Mouse (Mus musculus) heart, postnatal 0 days (tissue): ENCODE measurements at regions not wholly inside any gene's neighbourhood (a gene's known extent, or its start where the extent isn't known, plus 50 kb on each side); places are given as distances from the start of the nearest gene placed in this dataset.

Experiments used
- ATAC-seq: fragments of 200-750 bp; cut with Nextera tagmentation; 2 replicates; pipeline ENCODE4 v1.8.0; 2017; ENCODE audit warnings: low read depth, moderate number of reproducible peaks, moderate library complexity; ENCODE audit not compliant: insufficient read depth
- DNase-seq: peaks from one replicate; pipeline ENCODE4 v3.0.0-alpha.2; 2016; ENCODE audit warnings: low spot score
- H3K27ac ChIP-seq: fragments of 300-500 bp; sonication (generic); 2 replicates; pipeline ENCODE4 v1.5.1; 2014; ENCODE audit warnings: low read depth, mild to moderate bottlenecking
- H3K27me3 ChIP-seq: fragments of 300-500 bp; sonication (generic); 2 replicates; pipeline ENCODE4 v1.6.1; 2014; ENCODE audit warnings: low read length, mixed read lengths; ENCODE audit not compliant: control insufficient read depth, insufficient read depth
- H3K36me3 ChIP-seq: fragments of 300-500 bp; sonication (generic); replicated peaks from 2 replicates; pipeline ENCODE4 v1.6.1; 2014; ENCODE audit warnings: low read length, mixed read lengths; ENCODE audit not compliant: control insufficient read depth, insufficient read depth
- H3K4me1 ChIP-seq: fragments of 300-500 bp; sonication (generic); 2 replicates; pipeline ENCODE4 v1.6.1; 2014; ENCODE audit warnings: antibody characterized with exemption; ENCODE audit not compliant: control insufficient read depth, insufficient read depth
- H3K4me2 ChIP-seq: fragments of 300-500 bp; sonication (generic); 2 replicates; pipeline ENCODE4 v1.6.1; 2014; ENCODE audit warnings: low read depth, mild to moderate bottlenecking, low read length, moderate library complexity
- H3K4me3 ChIP-seq: fragments of 300-500 bp; sonication (generic); 2 replicates; pipeline ENCODE4 v1.5.1; 2014; ENCODE audit warnings: low read depth, low read length
- H3K9ac ChIP-seq: fragments of 300-500 bp; sonication (generic); replicated peaks from 2 replicates; pipeline ENCODE4 v1.6.1; 2014; ENCODE audit warnings: low read depth, low read length, mixed read lengths
- H3K9me3 ChIP-seq: fragments of 300-500 bp; sonication (generic); replicated peaks from 2 replicates; pipeline ENCODE4 v1.6.1; 2016; ENCODE audit warnings: low read length; ENCODE audit not compliant: control insufficient read depth
- CTCF ChIP-seq: IDR thresholded peaks from 2 replicates; pipeline ENCODE4 v1.5.1; 2016; ENCODE audit warnings: antibody characterized with exemption, control low read depth, low read depth
- EP300 ChIP-seq: IDR thresholded peaks from 2 replicates; pipeline ENCODE4 v1.6.1; 2016; ENCODE audit warnings: antibody characterized with exemption, low read depth
- WGBS: fragments of 180-500 bp; shearing (Covaris S2); extraction: QIAGEN DNeasy Blood & Tissue Kit; methylation state at CpG from one replicate; pipeline ENCODE4 v1.1.7; 2014; 5-methylcytosine and 5-hydroxymethylcytosine counted together

DNA sequence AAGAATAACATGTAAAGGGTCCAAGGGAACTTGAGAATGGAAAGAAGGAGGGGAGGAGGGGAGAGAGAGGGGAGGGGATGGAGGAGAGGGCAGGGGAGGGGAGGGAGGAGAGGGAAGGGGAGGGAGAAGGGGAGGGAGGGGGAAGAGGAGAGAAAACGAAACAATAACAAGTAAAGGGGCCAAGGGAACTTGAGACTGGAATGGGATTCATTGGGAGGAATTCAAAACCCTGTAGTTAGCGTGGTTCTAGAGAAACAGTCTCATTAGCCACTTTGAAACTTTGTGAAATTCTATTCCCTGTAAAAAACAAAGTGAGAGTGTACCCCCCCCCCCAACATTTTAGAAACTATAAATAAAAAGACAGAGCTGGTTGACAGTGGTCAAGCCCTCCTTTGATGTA lies 342.6 kb upstream of the Clint1 start:
- Histone ChIP-seq H3K27ac (no peak overlapping the region), H3K9me3 (no peaks in the 10 kb centered on the region), H3K4me2 (no peak overlapping the region), H3K4me3 (no peak overlapping the region), H3K9ac (no peak overlapping the region), H3K36me3 (no peaks in the 10 kb centered on the region), H3K4me1 (no peaks in the 10 kb centered on the region), H3K27me3 (no peaks in the 10 kb centered on the region)
- WGBS: 50% methylated on average over 2 of the region's 2 CpGs
- TF ChIP-seq EP300: no peak
- no peak for TF ChIP-seq CTCF
- ATAC-seq (no peak), DNase-seq (no peak)

DNA sequence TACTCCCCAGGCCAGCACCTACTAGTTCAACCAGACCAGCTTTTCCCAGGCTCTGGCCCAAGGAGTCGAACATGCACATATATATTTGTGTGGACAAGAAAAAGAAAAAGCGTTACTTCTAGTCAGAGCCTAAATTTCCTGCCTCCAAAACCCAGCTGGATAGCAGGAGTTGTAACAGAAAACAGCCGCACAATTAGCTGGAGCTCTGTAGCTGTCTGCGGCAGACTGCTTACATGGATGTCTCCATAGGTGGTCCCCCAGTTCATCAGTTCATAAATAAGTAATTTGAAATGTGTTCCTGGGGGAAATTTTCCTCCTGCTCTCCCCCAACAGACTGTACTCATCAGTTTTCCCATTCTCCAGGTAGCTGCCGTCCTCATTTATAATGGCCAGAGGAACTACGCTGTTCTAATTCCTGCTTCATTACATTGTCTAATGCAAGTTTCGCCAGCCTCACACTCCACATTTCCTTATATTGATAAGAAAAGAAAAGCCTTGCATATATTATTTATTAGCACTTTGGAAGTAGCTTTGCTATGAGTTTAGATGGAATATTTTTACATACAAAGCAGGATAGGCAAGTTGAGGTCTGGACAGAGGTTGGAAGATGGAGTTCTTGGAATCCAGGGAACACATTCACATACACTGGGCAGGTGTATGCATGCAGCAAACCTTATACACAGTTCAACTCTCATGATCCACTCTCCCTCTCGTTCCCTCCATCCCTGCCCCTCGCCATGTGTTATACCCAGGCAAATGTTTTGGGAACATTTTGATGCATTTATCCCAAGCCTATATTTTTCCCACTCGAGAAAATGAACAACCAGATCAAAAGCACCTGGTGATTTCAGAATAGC lies 337.2 kb upstream of the Clint1 start:
- Histone ChIP-seq H3K36me3 (no peaks in the 10 kb centered on the region), H3K9ac (no peak overlapping the region), H3K4me1 (no peaks in the 10 kb centered on the region), H3K27ac (no peak overlapping the region), H3K27me3 (no peaks in the 10 kb centered on the region), H3K9me3 (no peaks in the 10 kb centered on the region), H3K4me3 (no peak overlapping the region), H3K4me2 (no peak overlapping the region)
- WGBS: 73% methylated on average over 10 of the region's 10 CpGs
- no peak for DNase-seq
- no peak for ATAC-seq
- TF ChIP-seq EP300: no peak
- TF ChIP-seq CTCF: no peak

DNA sequence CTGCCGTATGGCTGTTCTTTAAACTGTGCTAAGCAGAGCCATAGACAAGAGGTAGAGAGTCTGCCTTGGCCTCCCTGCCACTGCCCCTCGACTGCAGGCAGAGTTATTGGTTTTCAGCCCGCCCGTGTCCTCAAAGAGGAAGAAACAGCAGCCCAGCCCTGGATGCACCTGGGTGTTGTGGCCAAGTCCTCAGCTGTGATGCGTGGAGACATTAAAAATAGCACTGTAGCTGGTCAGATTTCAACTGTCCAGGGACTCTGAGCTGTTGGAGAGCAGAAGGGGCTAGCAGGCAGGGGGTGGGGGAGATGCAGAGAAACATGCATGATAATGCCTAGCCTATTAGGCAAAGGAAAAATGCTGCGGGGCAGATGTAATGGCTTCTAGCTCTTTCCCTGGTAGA lies 327.1 kb upstream of the Clint1 start:
- no peak for ATAC-seq
- Histone ChIP-seq H3K27ac (no peak overlapping the region), H3K9ac (no peak overlapping the region), H3K36me3 (no peaks in the 10 kb centered on the region), H3K9me3 (no peaks in the 10 kb centered on the region), H3K27me3 (no peaks in the 10 kb centered on the region), H3K4me3 (no peak overlapping the region), H3K4me1 (no peaks in the 10 kb centered on the region), H3K4me2 (no peak overlapping the region)
- no peak for TF ChIP-seq EP300
- TF ChIP-seq CTCF: no peak
- no peak for DNase-seq
- WGBS: 53% methylated on average over 6 of the region's 6 CpGs

DNA sequence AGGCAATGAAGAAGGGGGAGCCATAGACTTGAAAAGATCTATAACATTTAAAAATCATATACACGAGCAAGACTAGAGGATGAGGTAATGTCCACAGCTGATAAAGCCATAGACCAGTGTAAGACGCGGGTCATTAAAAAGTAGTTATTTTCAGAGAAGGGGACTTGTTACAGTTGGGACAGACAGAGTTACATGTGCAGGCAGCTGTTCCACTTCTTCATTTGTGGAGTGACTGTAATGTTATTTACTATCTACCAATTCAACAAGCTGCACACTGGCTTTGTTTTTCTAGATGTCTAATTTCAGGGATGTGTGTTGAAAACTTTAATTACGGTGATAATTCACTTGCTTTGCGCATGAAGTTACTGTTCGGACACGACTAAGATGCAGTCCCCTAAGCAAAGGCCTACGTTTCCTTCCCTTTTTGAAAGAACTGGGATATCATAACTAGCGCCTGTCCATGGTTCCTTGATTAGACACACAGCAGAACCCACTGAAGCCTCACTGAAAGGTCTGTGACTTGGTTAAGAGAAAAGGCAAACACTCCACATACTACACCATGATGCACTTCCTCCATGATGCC lies 320.7 kb upstream of the Clint1 start:
- 79% methylated on average over 9 of the region's 9 CpGs for WGBS
- Histone ChIP-seq H3K36me3 (no peaks in the 10 kb centered on the region), H3K4me2 (no peak overlapping the region), H3K4me1 (no peaks in the 10 kb centered on the region), H3K4me3 (no peak overlapping the region), H3K9ac (no peak overlapping the region), H3K9me3 (no peaks in the 10 kb centered on the region), H3K27me3 (no peaks in the 10 kb centered on the region), H3K27ac (no peak overlapping the region)
- no peak for TF ChIP-seq CTCF
- no peak for TF ChIP-seq EP300
- DNase-seq (no peak), ATAC-seq (no peak)

DNA sequence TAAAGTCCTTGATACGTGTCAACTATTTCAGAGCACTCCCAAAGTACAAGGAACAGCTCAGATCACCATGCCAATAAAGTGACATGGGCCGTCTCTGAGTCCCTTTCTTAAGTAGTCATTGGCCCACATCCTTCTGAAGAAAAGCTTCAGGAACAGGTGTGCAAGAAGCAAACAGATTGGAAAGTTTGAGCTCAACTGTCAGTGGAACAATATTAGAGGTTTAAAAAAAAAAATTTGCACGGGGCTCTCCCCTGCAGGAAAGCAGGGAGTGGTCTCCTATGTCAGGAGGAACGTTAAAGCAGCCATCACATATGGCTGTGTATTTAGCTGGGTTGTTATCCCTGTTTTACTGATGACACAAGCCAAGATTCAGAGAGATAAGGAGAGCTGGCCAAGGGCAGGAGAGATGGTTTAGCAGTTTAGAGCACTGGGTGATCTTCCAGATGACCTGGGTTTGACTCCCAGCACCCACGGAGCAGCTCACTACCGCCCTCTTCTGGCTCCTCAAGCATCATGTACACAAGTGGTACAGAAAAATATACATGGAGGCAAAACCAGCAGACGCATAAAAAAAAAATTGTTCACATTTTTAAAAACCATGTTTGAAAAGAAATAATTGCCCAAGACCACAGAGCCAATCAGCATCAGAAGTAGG lies 318.3 kb upstream of the Clint1 start:
- Histone ChIP-seq H3K4me1 (no peaks in the 10 kb centered on the region), H3K9me3 (no peaks in the 10 kb centered on the region), H3K36me3 (no peaks in the 10 kb centered on the region), H3K4me2 (no peak overlapping the region), H3K27ac (no peak overlapping the region), H3K4me3 (no peak overlapping the region), H3K27me3 (no peaks in the 10 kb centered on the region), H3K9ac (no peak overlapping the region)
- 52% methylated on average over 7 of the region's 7 CpGs for WGBS
- ATAC-seq: no peak
- no peak for DNase-seq
- TF ChIP-seq CTCF: no peak
- TF ChIP-seq EP300: no peak
